Mouse (Mus musculus) midbrain, embryonic 11.5 days (tissue): Measurements from ENCODE around the gene Ajm1. TPM values are rescaled to one million over a fixed set of nuclear protein-coding genes. Genes with fewer than 3 reads are reported as not detected.
A peak's percentile ranks its signal among the peaks of the same experiment; 100 is the strongest.

ENCODE experiments used
- ATAC-seq: fragments of 200-750 bp; cut with Nextera tagmentation; 2 replicates; pipeline ENCODE4 v1.8.0; 2017; ENCODE audit warnings: moderate TSS enrichment, moderate library complexity; ENCODE audit not compliant: low FRiP score
- DNase-seq: peaks from one replicate; pipeline ENCODE4 v3.0.0; 2015; ENCODE audit warnings: low spot score; ENCODE audit errors: missing footprints
- H3K27ac ChIP-seq: fragments of 300-500 bp; sonication (generic); 2 replicates; pipeline ENCODE4 v1.5.1; 2014; ENCODE audit warnings: low read depth, low read length
- H3K27me3 ChIP-seq: fragments of 300-500 bp; sonication (generic); 2 replicates; pipeline ENCODE4 v1.6.1; 2014; ENCODE audit warnings: mild to moderate bottlenecking, low read length, moderate library complexity, mixed read lengths; ENCODE audit not compliant: control insufficient read depth, insufficient read depth
- H3K36me3 ChIP-seq: fragments of 300-500 bp; sonication (generic); 2 replicates; pipeline ENCODE4 v1.6.1; 2014; ENCODE audit warnings: mild to moderate bottlenecking, low read length, moderate library complexity, mixed read lengths; ENCODE audit not compliant: control insufficient read depth, insufficient read depth
- H3K4me1 ChIP-seq: fragments of 300-500 bp; sonication (generic); 2 replicates; pipeline ENCODE4 v1.6.1; 2014; ENCODE audit warnings: low read length; ENCODE audit not compliant: control insufficient read depth, insufficient read depth
- H3K4me2 ChIP-seq: fragments of 300-500 bp; sonication (generic); 2 replicates; pipeline ENCODE4 v1.6.1; 2014; ENCODE audit warnings: mild to moderate bottlenecking, moderate library complexity
- H3K4me3 ChIP-seq: fragments of 300-500 bp; sonication (generic); 2 replicates; pipeline ENCODE4 v1.5.1; 2014; ENCODE audit warnings: low read depth, low read length
- H3K9ac ChIP-seq: fragments of 300-500 bp; sonication (generic); 2 replicates; pipeline ENCODE4 v1.6.1; 2014; ENCODE audit warnings: low read length
- H3K9me3 ChIP-seq: fragments of 300-500 bp; sonication (generic); 2 replicates; pipeline ENCODE4 v1.6.1; 2016; ENCODE audit warnings: low read length; ENCODE audit not compliant: control insufficient read depth
- WGBS: fragments of 180-500 bp; shearing (Covaris S2); extraction: QIAGEN DNeasy Blood & Tissue Kit; methylation state at CpG from one replicate; pipeline ENCODE4 v1.1.7; 2014; 5-methylcytosine and 5-hydroxymethylcytosine counted together
- polyA plus RNA-seq: library from polyadenylated mRNA; unstranded; fragments of >200 nt; fragmentation: Nextera tagmentation; extraction: Ambion mirVana; gene quantifications from 2 replicates; pipeline ENCODE4 v1.2.1, GENCODE M21; 2014

Ajm1 gene
- polyA plus RNA-seq, 1 experiment from 2014 or later: 0.07 TPM

DNA sequence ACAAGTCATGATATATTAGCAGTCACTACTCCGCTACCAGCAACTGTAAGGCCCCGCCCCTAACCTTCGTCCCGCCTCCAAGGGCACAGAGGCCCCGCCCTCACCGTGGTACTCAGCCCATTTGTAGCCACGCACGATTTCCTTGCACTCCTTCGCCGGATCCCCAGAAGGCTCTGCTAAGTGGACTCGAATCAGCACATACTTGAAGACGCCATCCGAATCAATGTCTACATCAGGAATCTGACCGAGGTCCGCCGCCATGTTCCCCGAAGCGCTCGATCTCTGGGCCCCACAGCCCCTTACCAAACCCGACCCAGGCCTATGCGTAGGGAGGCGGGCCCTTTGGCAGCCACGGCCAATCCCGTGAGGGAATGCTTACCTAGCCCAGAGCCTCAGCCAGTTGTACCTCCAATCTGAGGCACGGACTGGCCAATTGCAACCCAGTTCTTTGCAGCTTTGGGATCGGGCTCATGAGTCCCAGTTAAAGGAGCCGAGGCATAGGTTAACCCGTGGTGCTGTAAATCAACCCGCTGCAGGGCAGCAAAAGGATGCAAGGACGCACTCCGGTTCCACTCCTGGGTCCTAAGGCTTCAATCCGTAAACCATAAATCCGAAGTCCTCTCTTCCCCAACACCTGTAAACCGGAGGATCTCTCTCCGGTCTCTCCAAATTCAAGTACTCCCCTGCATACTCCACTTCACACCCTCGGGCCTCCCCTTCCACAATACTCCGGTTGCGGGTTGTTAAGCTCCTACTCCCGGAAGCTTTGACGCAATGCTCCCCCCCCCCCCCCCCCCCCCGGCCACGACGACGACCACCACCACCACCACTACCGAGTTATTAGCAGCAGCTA, 6.8 kb downstream of the Ajm1 start, which contains the start of the genes Mamdc4 and Phpt1:
Mamdc4 (minus strand) TSS at position 267 of the 853 bp plus-strand sequence.
Phpt1 (minus strand) TSS at position 646 of the 853 bp plus-strand sequence.
- ATAC-seq (peak; percentile 98), DNase-seq (peak; percentile 99)
- Histone ChIP-seq H3K27ac (peak within 1 kb of the TSS; percentile 49), H3K9me3 (no peaks in the 10 kb centered on the region), H3K36me3 (peaks cover 1% of the 10 kb centered on the region; the same call in 1 of the 2 replicates), H3K4me2 (peak within 1 kb of the TSS; percentile 88), H3K27me3 (peaks cover 41% of the 10 kb centered on the region), H3K4me1 (peaks cover 20% of the 10 kb centered on the region), H3K9ac (peak within 1 kb of the TSS; percentile 57), H3K4me3 (peak within 1 kb of the TSS; percentile 47)
- under 1% methylated on average over 45 of the region's 45 CpGs for WGBS

DNA sequence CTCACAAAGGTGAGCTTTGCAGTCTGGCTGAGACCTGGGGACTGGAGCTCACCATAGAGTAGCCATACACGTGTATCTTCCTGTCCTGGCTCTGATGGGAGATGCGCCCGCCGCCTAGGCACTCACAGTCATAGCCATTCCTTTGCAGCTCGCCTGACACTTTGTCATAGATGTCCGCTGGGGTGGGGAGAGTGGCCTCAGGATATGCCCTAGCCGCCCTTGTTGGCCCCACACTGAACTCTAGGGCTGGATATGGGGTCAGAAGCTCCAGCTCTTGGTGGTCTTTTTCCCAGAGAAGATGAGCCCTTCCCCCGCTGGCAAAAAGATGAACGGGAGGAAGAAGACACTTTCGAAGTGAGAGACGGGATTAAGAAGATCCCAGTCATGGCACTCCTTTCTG, 7.4 kb downstream of the Ajm1 start:
- ATAC-seq (no peak), DNase-seq (no peak)
- Histone ChIP-seq H3K27ac (no peak overlapping the region), H3K27me3 (peaks cover 34% of the 10 kb centered on the region), H3K9ac (peak overlapping the region; percentile 57), H3K4me3 (peak overlapping the region; percentile 47), H3K36me3 (peaks cover 4% of the 10 kb centered on the region; the same call in 1 of the 2 replicates), H3K4me1 (peaks cover 18% of the 10 kb centered on the region), H3K9me3 (no peaks in the 10 kb centered on the region), H3K4me2 (peak overlapping the region; percentile 88)
- WGBS: 22% methylated on average over 11 of the region's 11 CpGs

DNA sequence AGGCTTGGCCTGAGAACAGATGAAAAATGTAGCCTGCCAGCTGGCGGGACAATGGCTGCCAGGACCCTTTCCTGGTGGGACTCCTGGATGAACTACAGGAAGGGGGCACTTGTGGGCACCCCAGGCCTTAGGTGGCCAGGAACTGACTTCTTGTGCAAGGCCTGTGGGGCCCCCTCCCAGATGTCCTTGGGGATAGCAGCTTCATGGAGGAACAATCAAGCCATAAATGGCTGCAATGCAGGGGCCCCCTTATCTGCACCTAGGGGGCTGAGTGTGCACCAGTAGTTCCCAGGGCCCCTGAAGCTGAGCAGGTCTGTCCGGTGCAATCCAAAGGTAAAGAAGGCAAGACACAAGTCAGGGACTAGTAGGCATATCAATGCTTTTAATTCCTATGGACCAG, 8.5 kb downstream of the Ajm1 start:
- ATAC-seq: no peak
- Histone ChIP-seq H3K4me3 (no peak overlapping the region), H3K9ac (no peak overlapping the region)

DNA sequence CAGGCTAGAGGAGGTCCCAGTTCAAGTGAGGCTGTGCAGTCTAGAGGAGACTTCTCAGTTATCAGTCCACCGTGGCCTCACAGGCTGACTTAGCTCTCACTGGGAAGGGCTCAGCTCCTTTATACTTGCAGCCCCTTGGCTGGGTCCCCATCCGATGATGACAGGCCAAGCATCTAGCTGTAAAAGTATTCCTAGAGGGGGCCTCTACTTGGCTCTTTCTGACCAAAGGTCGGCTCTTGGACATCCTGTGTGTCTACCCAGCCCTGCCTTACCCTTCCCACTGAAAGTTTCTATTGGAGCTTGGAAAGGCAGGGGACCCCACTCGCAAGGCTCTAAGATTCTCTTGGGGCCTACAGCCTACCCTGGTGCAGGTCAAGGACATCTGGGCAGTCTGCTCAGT, 10.3 kb downstream of the Ajm1 start:
- Histone ChIP-seq H3K27ac (no peak overlapping the region), H3K9me3 (no peaks in the 10 kb centered on the region), H3K36me3 (peaks cover 4% of the 10 kb centered on the region; the same call in 1 of the 2 replicates), H3K27me3 (peaks cover 5% of the 10 kb centered on the region), H3K4me1 (peaks cover 11% of the 10 kb centered on the region), H3K4me3 (no peak overlapping the region), H3K4me2 (no peak overlapping the region), H3K9ac (no peak overlapping the region)
- ATAC-seq: no peak
- WGBS: 90% methylated on average over 4 of the region's 4 CpGs
- DNase-seq: no peak

More for the DNA sequence above, 8.5 kb downstream of the Ajm1 start:
- Histone ChIP-seq H3K4me2 (no peak overlapping the region), H3K36me3 (peaks cover 4% of the 10 kb centered on the region; the same call in 1 of the 2 replicates), H3K27me3 (peaks cover 23% of the 10 kb centered on the region), H3K9me3 (no peaks in the 10 kb centered on the region), H3K27ac (no peak overlapping the region), H3K4me1 (peaks cover 18% of the 10 kb centered on the region)
- no peak for DNase-seq
- 90% methylated on average over 2 of the region's 2 CpGs for WGBS

DNA sequence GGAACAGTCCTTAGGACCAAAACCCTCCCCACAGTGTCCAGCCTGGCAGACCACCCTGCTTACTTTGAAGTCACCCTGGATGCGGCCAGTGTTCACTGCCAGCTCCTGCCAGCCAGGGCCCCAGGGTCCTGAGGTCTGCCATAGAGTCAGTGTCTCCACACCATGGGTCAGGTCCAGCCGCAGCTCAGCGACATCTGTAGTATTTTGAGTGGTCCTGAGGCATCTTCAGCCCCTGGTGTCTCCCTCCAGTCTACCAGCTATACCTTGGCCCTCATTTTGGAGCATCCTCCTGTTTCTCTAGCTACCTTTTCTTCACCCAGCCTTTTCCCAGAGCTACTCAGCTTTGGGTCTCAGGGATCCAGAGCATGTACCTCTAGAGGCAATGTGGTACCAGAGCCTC, 12.2 kb downstream of the Ajm1 start:
- ATAC-seq: no peak
- Histone ChIP-seq H3K9me3 (no peaks in the 10 kb centered on the region), H3K9ac (no peak overlapping the region), H3K36me3 (peaks cover 5% of the 10 kb centered on the region), H3K4me3 (no peak overlapping the region), H3K4me2 (no peak overlapping the region), H3K27me3 (no peaks in the 10 kb centered on the region), H3K27ac (no peak overlapping the region), H3K4me1 (peaks cover 5% of the 10 kb centered on the region; the same call in 1 of the 2 replicates)
- no peak for DNase-seq
- 94% methylated on average over 3 of the region's 3 CpGs for WGBS

DNA sequence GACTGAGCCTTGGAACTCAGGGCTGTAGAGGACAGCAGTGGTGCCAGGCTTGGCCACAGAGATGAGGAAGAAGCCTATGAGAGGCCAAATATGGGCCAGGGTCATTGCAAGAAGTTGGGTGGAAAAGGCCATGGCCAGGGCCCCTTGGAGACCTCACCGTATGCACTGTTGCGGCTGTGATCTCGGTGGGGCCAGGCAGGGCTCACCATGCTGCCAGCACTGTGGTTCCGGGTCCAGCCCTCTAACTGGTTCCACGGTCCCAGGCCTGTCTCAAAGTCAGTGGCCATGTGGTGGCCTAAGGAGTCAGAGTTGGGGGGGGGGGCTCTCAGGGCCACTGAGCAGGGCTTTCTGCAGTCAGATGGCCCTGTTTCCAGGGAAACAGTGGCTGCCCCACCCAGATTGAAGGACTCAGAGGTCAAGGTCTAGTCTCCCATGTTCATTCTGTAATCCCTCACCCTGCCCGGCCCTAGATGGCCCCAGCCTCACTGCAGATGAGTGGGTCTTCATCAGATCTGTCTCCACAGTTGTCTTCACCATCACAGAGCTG, 13.0 kb downstream of the Ajm1 start:
- H3K4me3 ChIP-seq: no peak overlapping the region
- no peaks in the 10 kb centered on the region for H3K9me3 ChIP-seq
- no peak overlapping the region for H3K4me2 ChIP-seq
- H3K4me1 ChIP-seq: peaks cover 2% of the 10 kb centered on the region; the same call in 1 of the 2 replicates
- no peak for ATAC-seq
- no peak overlapping the region for H3K27ac ChIP-seq
- 88% methylated on average over 6 of the region's 6 CpGs for WGBS
- H3K9ac ChIP-seq: no peak overlapping the region
- H3K36me3 ChIP-seq: peaks cover 6% of the 10 kb centered on the region
- no peak for DNase-seq
- H3K27me3 ChIP-seq: no peaks in the 10 kb centered on the region

DNA sequence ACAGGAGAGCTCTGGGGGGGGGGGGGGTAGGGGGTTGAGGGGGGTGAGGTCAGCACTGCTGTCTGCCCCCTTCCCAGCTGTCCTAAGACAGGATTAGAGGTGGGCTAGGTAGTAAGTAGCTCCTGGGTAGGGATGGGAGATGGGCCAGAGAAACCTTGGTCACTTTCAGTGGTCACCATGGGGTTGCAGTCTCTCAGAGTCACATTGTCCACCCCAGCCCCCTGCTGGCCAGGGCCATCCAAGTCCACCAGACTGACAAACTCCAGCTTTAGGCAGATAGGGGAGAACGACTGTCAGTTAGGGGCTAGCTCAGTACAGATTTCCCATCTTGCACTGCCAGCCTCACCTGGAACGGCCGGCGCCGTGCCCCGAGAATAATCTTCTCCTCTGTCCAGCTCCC, 15.0 kb downstream of the Ajm1 start:
- Histone ChIP-seq H3K4me3 (no peak overlapping the region), H3K36me3 (peaks cover 14% of the 10 kb centered on the region), H3K4me1 (no peaks in the 10 kb centered on the region), H3K9ac (no peak overlapping the region), H3K27me3 (no peaks in the 10 kb centered on the region), H3K27ac (no peak overlapping the region), H3K4me2 (no peak overlapping the region), H3K9me3 (no peaks in the 10 kb centered on the region)
- no peak for DNase-seq
- WGBS: 85% methylated on average over 6 of the region's 6 CpGs
- ATAC-seq: no peak; the same call in 1 of the 2 replicates

DNA sequence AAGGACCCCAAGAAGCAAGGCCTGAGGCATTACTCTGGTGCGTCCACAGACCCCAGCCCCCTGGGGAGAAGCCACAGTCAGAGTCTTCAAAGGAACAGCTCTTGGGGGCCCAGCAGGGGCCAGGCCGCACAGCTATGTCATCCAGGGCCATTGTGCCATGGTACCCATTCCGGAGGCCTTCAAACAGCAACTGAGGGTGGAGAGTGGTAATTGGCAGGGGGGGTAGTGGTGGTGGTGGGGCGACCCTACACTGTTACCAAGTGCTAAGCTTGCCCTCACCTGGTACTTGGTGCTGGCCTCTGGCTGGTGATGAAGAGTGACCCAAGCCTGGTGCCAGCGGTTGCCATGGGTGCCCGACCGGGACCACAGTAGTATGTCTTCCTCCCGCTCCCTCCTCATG, 15.8 kb downstream of the Ajm1 start:
- Histone ChIP-seq H3K27ac (no peak overlapping the region), H3K4me2 (no peak overlapping the region), H3K9ac (no peak overlapping the region), H3K4me3 (no peak overlapping the region), H3K36me3 (peaks cover 19% of the 10 kb centered on the region), H3K9me3 (no peaks in the 10 kb centered on the region), H3K27me3 (no peaks in the 10 kb centered on the region), H3K4me1 (no peaks in the 10 kb centered on the region)
- DNase-seq: no peak
- ATAC-seq: no peak
- WGBS: 90% methylated on average over 8 of the region's 8 CpGs

DNA sequence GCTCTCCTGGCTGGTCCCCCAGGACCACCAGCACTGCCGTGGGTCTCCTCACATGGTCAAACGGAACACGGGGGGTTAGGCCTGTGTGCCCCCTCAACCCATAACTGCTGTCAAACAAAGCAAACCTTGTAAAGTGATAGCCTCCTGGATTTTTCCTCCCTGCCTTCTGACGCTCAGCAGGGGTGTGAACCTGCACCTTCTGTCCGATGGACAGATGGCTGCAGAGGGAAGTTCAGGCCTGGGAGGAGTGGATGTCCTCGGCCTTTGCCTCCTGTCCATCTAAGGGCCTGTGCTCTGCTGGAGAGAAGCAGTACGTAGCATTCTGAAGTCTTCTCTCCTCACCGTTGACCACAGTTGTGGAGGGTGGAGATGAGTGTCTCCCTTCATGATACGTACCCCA, 19.6 kb downstream of the Ajm1 start:
- Histone ChIP-seq H3K27ac (no peak overlapping the region), H3K4me1 (peaks cover 14% of the 10 kb centered on the region), H3K27me3 (no peaks in the 10 kb centered on the region), H3K4me3 (no peak overlapping the region), H3K9ac (no peak overlapping the region), H3K4me2 (no peak overlapping the region), H3K36me3 (peaks cover 15% of the 10 kb centered on the region), H3K9me3 (no peaks in the 10 kb centered on the region)
- DNase-seq (no peak), ATAC-seq (no peak)
- WGBS: 86% methylated on average over 9 of the region's 9 CpGs
